Mouse (Mus musculus): ENCODE data around the gene Nrsn1. TPM values are rescaled to one million over a fixed set of nuclear protein-coding genes. Genes with fewer than 3 reads are reported as not detected.
"Not testable (repeated sequence)": the region's sequence is repeated elsewhere in the genome, so short reads cannot be mapped to it uniquely, and the experiment has no call there.

The Nrsn1 gene
- total RNA-seq (2021) = under 1 TPM in 1 of 2 experiments, not detected in 1; 0.34 TPM
- 0.21 and 1.1 TPM in 2 replicates for polyA plus RNA-seq (2012; rRNA removed)
- long read RNA-seq = 0 reads

DNA sequence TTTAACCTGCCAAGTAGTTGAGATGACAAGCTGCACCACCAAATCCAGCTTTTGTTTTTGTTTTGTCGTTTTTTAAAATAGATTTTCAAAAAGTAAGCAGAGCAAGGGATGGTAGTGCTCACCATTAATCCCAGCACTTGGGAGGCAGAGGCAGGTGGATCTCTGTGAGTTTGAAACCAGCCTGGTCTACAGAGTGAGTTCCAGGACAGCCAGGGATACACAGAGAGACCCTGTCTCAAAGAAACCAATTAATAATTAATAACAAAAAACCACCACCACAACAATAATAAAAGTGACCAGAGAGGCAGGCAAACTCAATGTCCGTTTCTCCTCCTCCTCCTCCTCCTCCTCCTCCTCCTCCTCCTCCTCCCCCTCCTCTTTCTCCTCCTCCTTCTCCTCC lies at the start of gene Nrsn1:
Gene Nrsn1 (minus strand): TSS at position 101 of the 400 bp plus-strand sequence.
- H3K79me2 ChIP-seq (replicated peaks; ENCODE audit: control insufficient read depth, insufficient read depth, low read length); H3K4me3 ChIP-seq; H3K4me1 ChIP-seq (ENCODE audit: control insufficient read depth, insufficient read depth, low read length); H3K27ac ChIP-seq; H3K9ac ChIP-seq (ENCODE audit: low read depth, low read length); H3K36me3 ChIP-seq (ENCODE audit: control insufficient read depth, insufficient read depth, low read length); DNase-seq; intact Hi-C loops (cut with DNase I); H3K27me3 ChIP-seq (ENCODE audit: control insufficient read depth, insufficient read depth, low read length): not testable (repeated sequence)
- 35% methylated on average over 2 of the region's 2 CpGs for WGBS

DNA sequence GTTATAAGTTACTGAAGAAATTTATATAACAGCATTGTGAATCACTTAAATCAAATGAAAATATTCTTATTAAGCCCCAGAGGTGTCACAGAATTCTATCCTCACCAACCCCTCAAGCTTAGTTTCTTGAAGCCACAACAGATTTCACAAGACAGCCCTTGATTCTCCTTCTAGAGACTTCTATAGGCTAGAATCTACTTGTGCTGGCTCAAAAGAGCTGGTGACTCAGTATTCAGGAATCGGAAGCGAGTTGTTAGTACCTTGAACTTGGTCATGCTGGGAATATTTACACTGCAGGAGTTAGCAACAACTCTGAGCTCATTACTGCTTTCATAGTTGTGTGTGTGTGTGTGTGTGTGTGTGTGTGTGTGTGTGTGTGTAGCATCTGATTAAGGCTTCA lies 41.8 kb upstream of the Nrsn1 start:
- Histone ChIP-seq H3K27ac (no peak overlapping the region), H3K27me3 (ENCODE audit: control insufficient read depth, insufficient read depth, low read length) (no peaks in the 10 kb centered on the region), H3K9ac (ENCODE audit: low read depth, low read length) (no peak overlapping the region), H3K4me1 (ENCODE audit: control insufficient read depth, insufficient read depth, low read length) (no peaks in the 10 kb centered on the region), H3K36me3 (ENCODE audit: control insufficient read depth, insufficient read depth, low read length) (no peaks in the 10 kb centered on the region), H3K79me2 (replicated peaks; ENCODE audit: control insufficient read depth, insufficient read depth, low read length) (no peaks in the 10 kb centered on the region), H3K4me3 (no peak overlapping the region)
- no peak for DNase-seq
- intact Hi-C loops (cut with DNase I) = no loop called here
- WGBS = 61% methylated on average over 2 of the region's 2 CpGs
- TF ChIP-seq CTCF (IDR thresholded peaks at IDR 0.05) (no peak), EP300 (IDR thresholded peaks at IDR 0.05; ENCODE audit: insufficient read depth, low read depth, low read length) (no peak), POLR2A (IDR thresholded peaks at IDR 0.05; ENCODE audit: insufficient read depth, low read depth, low read length) (no peak)

DNA sequence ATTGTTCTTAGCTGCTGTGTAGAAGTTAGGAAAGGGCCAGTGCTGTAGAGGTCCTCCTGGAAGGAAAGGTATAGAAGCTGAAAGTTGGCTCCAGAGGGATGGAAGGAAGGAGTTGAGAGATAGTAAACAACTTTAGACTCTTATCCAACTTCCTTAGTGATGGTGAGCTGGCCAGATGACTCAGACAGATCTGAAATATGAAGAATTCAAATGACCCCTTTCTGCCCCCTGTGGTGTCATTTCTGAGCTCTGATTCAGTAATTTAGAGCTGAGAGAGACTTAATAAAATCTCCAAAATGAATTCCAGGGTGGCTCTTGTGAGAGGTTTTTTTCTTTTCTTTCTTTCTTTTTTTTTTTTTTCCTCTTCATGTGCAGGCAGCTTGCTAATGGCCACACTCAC lies 39.8 kb upstream of the Nrsn1 start:
- intact Hi-C loops (cut with DNase I) = no loop called here
- Histone ChIP-seq H3K4me1 (ENCODE audit: control insufficient read depth, insufficient read depth, low read length) (no peaks in the 10 kb centered on the region), H3K27me3 (ENCODE audit: control insufficient read depth, insufficient read depth, low read length) (no peaks in the 10 kb centered on the region), H3K9ac (ENCODE audit: low read depth, low read length) (no peak overlapping the region), H3K27ac (no peak overlapping the region), H3K36me3 (ENCODE audit: control insufficient read depth, insufficient read depth, low read length) (no peaks in the 10 kb centered on the region), H3K79me2 (replicated peaks; ENCODE audit: control insufficient read depth, insufficient read depth, low read length) (no peaks in the 10 kb centered on the region), H3K4me3 (no peak overlapping the region)
- no peak for DNase-seq
- TF ChIP-seq CTCF (IDR thresholded peaks at IDR 0.05) (no peak), EP300 (IDR thresholded peaks at IDR 0.05; ENCODE audit: insufficient read depth, low read depth, low read length) (no peak), POLR2A (IDR thresholded peaks at IDR 0.05; ENCODE audit: insufficient read depth, low read depth, low read length) (no peak)

DNA sequence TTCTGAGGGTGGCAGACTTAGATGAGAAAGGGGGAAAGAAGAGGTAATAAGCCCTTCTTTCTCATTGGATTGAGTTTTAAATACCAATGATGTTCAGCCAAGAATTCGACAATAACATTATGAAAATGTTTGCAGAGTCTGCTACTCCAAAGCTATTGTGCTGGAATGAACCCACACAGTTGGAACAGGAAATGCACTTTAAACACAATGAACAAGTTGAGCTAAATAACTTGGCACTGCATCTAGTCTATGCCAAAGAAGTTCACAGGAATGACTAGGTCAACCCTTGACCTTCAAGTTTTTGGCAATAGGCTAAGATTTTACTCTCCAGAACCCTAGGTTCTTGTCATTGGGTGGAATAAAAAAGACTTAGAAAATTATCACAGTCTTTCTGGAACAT lies 18.4 kb upstream of the Nrsn1 start:
- DNase-seq = no peak
- Histone ChIP-seq H3K27me3 (ENCODE audit: control insufficient read depth, insufficient read depth, low read length) (no peaks in the 10 kb centered on the region), H3K9ac (ENCODE audit: low read depth, low read length) (no peak overlapping the region), H3K4me1 (ENCODE audit: control insufficient read depth, insufficient read depth, low read length) (no peaks in the 10 kb centered on the region), H3K27ac (no peak overlapping the region), H3K4me3 (no peak overlapping the region), H3K36me3 (ENCODE audit: control insufficient read depth, insufficient read depth, low read length) (no peaks in the 10 kb centered on the region), H3K79me2 (replicated peaks; ENCODE audit: control insufficient read depth, insufficient read depth, low read length) (no peaks in the 10 kb centered on the region)
- TF ChIP-seq EP300 (IDR thresholded peaks at IDR 0.05; ENCODE audit: insufficient read depth, low read depth, low read length) (no peak), CTCF (IDR thresholded peaks at IDR 0.05) (no peak), POLR2A (IDR thresholded peaks at IDR 0.05; ENCODE audit: insufficient read depth, low read depth, low read length) (no peak)
- 55% methylated on average over 1 of the region's 1 CpGs for WGBS
- intact Hi-C loops (cut with DNase I) = no loop called here

DNA sequence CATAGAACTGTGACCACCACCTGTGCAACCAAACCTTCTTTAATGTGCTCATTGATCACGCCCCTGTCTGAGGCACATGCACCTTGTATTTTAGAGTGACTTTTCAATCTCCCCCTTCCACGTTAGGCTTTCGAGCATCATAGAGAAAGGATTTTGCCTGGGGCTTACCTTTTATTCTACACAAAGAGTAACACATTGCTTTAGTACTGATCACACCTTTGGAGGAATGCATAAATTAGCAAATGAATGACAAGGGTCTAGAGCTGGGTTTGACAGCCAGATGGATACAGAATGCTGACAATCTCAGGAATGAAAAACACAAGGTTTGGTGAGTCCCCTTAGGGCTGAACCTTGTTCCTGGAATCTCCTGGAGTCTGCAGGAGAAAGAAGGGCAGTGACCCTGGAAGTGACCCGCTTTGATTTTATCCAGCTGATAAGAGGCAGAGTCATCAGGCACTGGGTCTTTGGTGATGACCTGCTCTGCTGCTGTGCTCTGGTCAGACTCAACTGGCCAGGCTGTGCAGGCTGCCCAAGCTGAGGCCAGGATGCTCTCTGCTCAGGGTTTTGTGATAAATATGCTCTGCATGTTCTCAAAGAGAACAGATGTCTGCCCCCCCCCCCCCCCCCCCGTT lies 4.7 kb upstream of the Nrsn1 start:
- 55% methylated on average over 5 of the region's 5 CpGs for WGBS
- Histone ChIP-seq H3K4me3 (no peak overlapping the region), H3K27ac (no peak overlapping the region), H3K79me2 (replicated peaks; ENCODE audit: control insufficient read depth, insufficient read depth, low read length) (no peaks in the 10 kb centered on the region), H3K27me3 (ENCODE audit: control insufficient read depth, insufficient read depth, low read length) (no peaks in the 10 kb centered on the region), H3K36me3 (ENCODE audit: control insufficient read depth, insufficient read depth, low read length) (no peaks in the 10 kb centered on the region), H3K9ac (ENCODE audit: low read depth, low read length) (no peak overlapping the region), H3K4me1 (ENCODE audit: control insufficient read depth, insufficient read depth, low read length) (no peaks in the 10 kb centered on the region)
- DNase-seq = no peak
- intact Hi-C loops (cut with DNase I) = no loop called here
- TF ChIP-seq POLR2A (IDR thresholded peaks at IDR 0.05; ENCODE audit: insufficient read depth, low read depth, low read length) (no peak), CTCF (IDR thresholded peaks at IDR 0.05) (no peak), EP300 (IDR thresholded peaks at IDR 0.05; ENCODE audit: insufficient read depth, low read depth, low read length) (no peak)

DNA sequence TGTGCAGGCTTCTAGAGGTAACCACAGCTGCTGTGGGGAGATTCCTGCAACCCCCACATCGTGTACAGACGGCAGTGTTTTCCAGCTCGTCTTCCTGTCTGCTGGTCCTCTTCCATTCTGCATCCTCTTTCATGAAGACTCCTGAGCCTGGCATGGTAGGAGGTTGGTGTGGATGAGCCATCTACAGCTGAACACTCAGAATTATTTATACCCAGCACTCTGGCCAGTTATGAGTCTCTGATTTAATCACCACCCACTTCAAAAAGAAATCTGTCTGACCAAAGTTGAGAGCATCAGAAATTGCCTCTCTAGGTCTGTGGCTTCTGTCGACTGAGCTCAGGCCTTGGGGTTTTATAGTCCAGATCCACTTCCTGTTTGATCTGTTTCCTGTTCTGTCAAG lies 1.9 kb upstream of the Nrsn1 start:
- intact Hi-C loops (cut with DNase I) = no loop called here
- Histone ChIP-seq H3K27ac (no peak overlapping the region), H3K27me3 (ENCODE audit: control insufficient read depth, insufficient read depth, low read length) (no peaks in the 10 kb centered on the region; the same call in 1 of the 2 replicates), H3K4me3 (no peak overlapping the region), H3K4me1 (ENCODE audit: control insufficient read depth, insufficient read depth, low read length) (no peaks in the 10 kb centered on the region), H3K36me3 (ENCODE audit: control insufficient read depth, insufficient read depth, low read length) (no peaks in the 10 kb centered on the region), H3K79me2 (replicated peaks; ENCODE audit: control insufficient read depth, insufficient read depth, low read length) (no peaks in the 10 kb centered on the region), H3K9ac (ENCODE audit: low read depth, low read length) (no peak overlapping the region)
- TF ChIP-seq POLR2A (IDR thresholded peaks at IDR 0.05; ENCODE audit: insufficient read depth, low read depth, low read length) (no peak), CTCF (IDR thresholded peaks at IDR 0.05) (no peak), EP300 (IDR thresholded peaks at IDR 0.05; ENCODE audit: insufficient read depth, low read depth, low read length) (no peak)
- 24% methylated on average over 4 of the region's 4 CpGs for WGBS
- DNase-seq = no peak
